Mouse (Mus musculus): ENCODE data around the gene Ldlr. TPM values are rescaled to one million over a fixed set of nuclear protein-coding genes. Genes with fewer than 3 reads are reported as not detected.
A peak's percentile ranks its signal among the peaks of the same experiment; 100 is the strongest.

Gene Ldlr
- polyA plus RNA-seq, 1 experiment from 2014 or later = 52.2 TPM

DNA sequence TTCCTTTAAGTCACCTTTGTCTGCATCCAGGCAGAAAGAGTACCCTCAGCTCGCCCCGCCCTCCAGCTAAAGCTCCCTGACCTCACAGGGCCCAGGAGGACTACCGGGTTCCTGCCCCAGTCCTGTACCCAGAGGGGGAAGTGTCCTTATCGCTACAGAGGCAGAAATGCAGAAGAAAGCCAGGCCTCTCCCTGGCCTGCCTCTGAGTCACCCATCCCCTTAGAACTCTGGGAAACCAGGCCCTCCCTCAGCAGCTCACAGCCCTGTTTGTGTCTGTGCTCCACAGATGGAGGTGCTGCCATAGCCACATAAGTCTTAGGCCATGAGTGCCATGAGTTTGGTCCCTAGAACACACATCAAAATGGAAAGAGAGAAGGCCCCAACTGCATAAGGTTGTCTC, 8.0 kb upstream of the Ldlr start:
- peak; percentile 49 for DNase-seq (ENCODE audit: low spot score)
- Histone ChIP-seq H3K9me3 (ENCODE audit: low read length) (no peaks in the 10 kb centered on the region), H3K4me3 (ENCODE audit: low read depth, low read length) (no peak overlapping the region), H3K36me3 (ENCODE audit: insufficient read depth, low read length) (no peaks in the 10 kb centered on the region), H3K9ac (replicated peaks; ENCODE audit: low read depth) (no peak overlapping the region), H3K4me1 (ENCODE audit: insufficient read depth, low read depth, low read length) (no peaks in the 10 kb centered on the region), H3K27me3 (replicated peaks; ENCODE audit: insufficient read depth, low read length) (no peaks in the 10 kb centered on the region), H3K4me2 (replicated peaks; ENCODE audit: low read depth, low read length) (no peak overlapping the region), H3K27ac (ENCODE audit: low read length) (no peak overlapping the region)
- TF ChIP-seq CTCF (IDR thresholded peaks at IDR 0.05) (no peak), EP300 (IDR thresholded peaks at IDR 0.05) (no peak)
- WGBS = 64% methylated on average over 4 of the region's 4 CpGs
- ATAC-seq = peak; percentile 74

GRCm38 (mm10) chr9:21717015-21717414, 6.3 kb upstream of the Ldlr start:
- ATAC-seq = no peak
- H3K4me1 ChIP-seq (ENCODE audit: insufficient read depth, low read depth, low read length) = no peaks in the 10 kb centered on the region
- no peak overlapping the region for H3K27ac ChIP-seq (ENCODE audit: low read length)
- 57% methylated on average over 2 of the region's 2 CpGs for WGBS
- TF ChIP-seq CTCF (IDR thresholded peaks at IDR 0.05) (no peak), EP300 (IDR thresholded peaks at IDR 0.05) (no peak)
- no peak for DNase-seq (ENCODE audit: low spot score)
- no peaks in the 10 kb centered on the region for H3K9me3 ChIP-seq (ENCODE audit: low read length)
- no peaks in the 10 kb centered on the region for H3K36me3 ChIP-seq (ENCODE audit: insufficient read depth, low read length)
- H3K9ac ChIP-seq (replicated peaks; ENCODE audit: low read depth) = no peak overlapping the region
- no peak overlapping the region for H3K4me3 ChIP-seq (ENCODE audit: low read depth, low read length)
- H3K27me3 ChIP-seq (replicated peaks; ENCODE audit: insufficient read depth, low read length) = no peaks in the 10 kb centered on the region
- H3K4me2 ChIP-seq (replicated peaks; ENCODE audit: low read depth, low read length) = no peak overlapping the region

DNA sequence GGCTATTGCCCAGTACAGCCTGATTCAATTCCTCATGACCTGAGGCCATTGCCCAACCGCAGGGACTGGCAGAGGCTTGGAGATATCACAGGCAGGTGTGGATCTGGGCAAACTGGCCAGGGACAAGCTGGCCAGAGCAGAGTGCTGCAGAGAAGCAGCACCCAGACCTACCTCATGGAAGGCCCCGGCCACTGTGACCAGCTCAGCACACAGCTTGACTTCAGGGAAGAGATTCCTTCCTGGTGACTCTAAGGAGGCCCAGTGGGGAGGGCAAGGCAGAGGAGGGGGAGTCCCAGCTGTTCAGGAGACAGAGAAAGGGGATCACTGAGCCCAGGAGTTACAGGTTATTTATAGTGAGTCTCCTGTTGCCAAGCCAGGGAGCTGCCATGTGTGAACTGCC, 2.2 kb upstream of the Ldlr start:
- Histone ChIP-seq H3K27me3 (replicated peaks; ENCODE audit: insufficient read depth, low read length) (no peaks in the 10 kb centered on the region), H3K4me1 (ENCODE audit: insufficient read depth, low read depth, low read length) (peaks cover 8% of the 10 kb centered on the region; the same call in 1 of the 2 replicates), H3K9me3 (ENCODE audit: low read length) (no peaks in the 10 kb centered on the region), H3K36me3 (ENCODE audit: insufficient read depth, low read length) (no peaks in the 10 kb centered on the region), H3K27ac (ENCODE audit: low read length) (no peak overlapping the region), H3K4me2 (replicated peaks; ENCODE audit: low read depth, low read length) (no peak overlapping the region), H3K4me3 (ENCODE audit: low read depth, low read length) (no peak overlapping the region), H3K9ac (replicated peaks; ENCODE audit: low read depth) (no peak overlapping the region)
- ATAC-seq (no peak), DNase-seq (ENCODE audit: low spot score) (no peak)
- WGBS = 71% methylated on average over 2 of the region's 2 CpGs
- TF ChIP-seq EP300 (IDR thresholded peaks at IDR 0.05) (no peak), CTCF (IDR thresholded peaks at IDR 0.05) (no peak)

DNA sequence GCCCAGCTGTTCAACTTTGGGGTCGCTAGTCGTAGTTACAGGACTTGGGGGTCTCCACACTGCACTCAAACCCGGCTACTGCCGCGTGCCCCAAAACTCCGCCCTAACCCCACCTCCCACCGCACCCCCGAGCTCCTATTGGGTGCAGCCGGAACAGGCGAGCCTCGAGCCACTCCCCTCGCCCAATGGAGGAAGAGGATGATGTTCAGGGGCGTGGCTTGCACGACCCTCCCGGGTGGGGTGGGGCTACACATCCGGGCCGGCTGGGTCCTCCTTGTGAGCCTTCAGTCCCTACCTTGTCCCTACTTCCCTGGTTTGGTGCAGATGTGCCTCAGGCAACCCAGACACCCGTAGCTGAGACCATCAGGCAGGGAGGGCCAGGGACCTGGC, 859 bp downstream of the Ldlr start:
- 0% methylated on average over 15 of the region's 18 CpGs for WGBS
- no peak for TF ChIP-seq CTCF (IDR thresholded peaks at IDR 0.05)
- no peak for TF ChIP-seq EP300 (IDR thresholded peaks at IDR 0.05)
- ATAC-seq = peak; percentile 94
- Histone ChIP-seq H3K9me3 (ENCODE audit: low read length) (no peaks in the 10 kb centered on the region), H3K4me3 (ENCODE audit: low read depth, low read length) (peak overlapping the region; percentile 65), H3K4me1 (ENCODE audit: insufficient read depth, low read depth, low read length) (peaks cover 8% of the 10 kb centered on the region; the same call in 1 of the 2 replicates), H3K27ac (ENCODE audit: low read length) (peak overlapping the region; percentile 93), H3K4me2 (replicated peaks; ENCODE audit: low read depth, low read length) (peak overlapping the region; percentile 89), H3K9ac (replicated peaks; ENCODE audit: low read depth) (peak overlapping the region; percentile 48), H3K36me3 (ENCODE audit: insufficient read depth, low read length) (no peaks in the 10 kb centered on the region), H3K27me3 (replicated peaks; ENCODE audit: insufficient read depth, low read length) (no peaks in the 10 kb centered on the region)
- DNase-seq (ENCODE audit: low spot score) = peak; percentile 98

GRCm38 (mm10) chr9:21725224-21726121, 2.2 kb downstream of the Ldlr start:
- Histone ChIP-seq H3K4me1 (ENCODE audit: insufficient read depth, low read depth, low read length) (peaks cover 8% of the 10 kb centered on the region; the same call in 1 of the 2 replicates), H3K9me3 (ENCODE audit: low read length) (no peaks in the 10 kb centered on the region), H3K27me3 (replicated peaks; ENCODE audit: insufficient read depth, low read length) (no peaks in the 10 kb centered on the region), H3K9ac (replicated peaks; ENCODE audit: low read depth) (no peak overlapping the region), H3K4me2 (replicated peaks; ENCODE audit: low read depth, low read length) (peak overlapping the region; percentile 89), H3K36me3 (ENCODE audit: insufficient read depth, low read length) (no peaks in the 10 kb centered on the region), H3K4me3 (ENCODE audit: low read depth, low read length) (peak overlapping the region; percentile 65; the same call in 1 of the 2 replicates), H3K27ac (ENCODE audit: low read length) (0 out of 2 replicates have a peak overlapping the region, but pooled peaks have one; percentile 2)
- ATAC-seq (no peak), DNase-seq (ENCODE audit: low spot score) (peak; percentile 27)
- 40% methylated on average over 23 of the region's 23 CpGs for WGBS
- TF ChIP-seq EP300 (IDR thresholded peaks at IDR 0.05) = no peak
- no peak for TF ChIP-seq CTCF (IDR thresholded peaks at IDR 0.05)

DNA sequence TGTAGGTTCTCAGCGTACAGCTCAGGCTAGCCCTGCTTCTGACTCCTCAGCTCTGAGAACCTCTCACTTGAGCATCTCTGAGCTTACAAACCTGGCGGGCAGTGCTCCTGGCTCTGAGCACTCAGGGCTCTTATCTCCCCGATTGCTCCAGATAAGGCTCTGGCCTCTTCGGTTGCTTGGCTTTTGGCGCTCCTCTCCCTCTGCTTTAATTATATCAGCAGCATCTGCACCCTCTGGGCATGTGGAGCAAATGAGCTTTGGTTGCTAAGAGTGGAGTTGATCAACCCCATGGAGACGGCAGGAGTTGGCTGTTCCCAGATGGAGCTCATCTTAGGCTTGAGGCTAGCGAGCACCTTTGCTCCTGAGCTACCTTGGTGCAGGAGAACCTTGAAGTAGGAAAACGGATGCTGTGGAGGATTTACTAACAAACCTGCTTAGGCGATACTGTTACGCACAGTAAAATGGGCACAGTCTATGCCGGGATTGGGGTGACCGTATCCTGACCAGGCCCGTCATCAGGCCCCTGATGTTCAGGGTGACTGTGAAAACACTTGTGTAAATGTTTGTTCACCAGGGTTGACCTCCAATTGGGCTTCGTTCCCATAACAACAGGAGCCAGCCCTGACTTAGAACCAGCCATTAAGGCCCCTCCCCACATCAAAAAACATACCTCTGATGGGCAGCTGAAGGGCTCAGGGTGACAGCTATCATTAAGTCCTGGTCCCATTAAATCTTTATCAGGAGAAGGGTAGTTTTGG, 3.1 kb downstream of the Ldlr start:
- ATAC-seq = no peak
- TF ChIP-seq EP300 (IDR thresholded peaks at IDR 0.05) (no peak), CTCF (IDR thresholded peaks at IDR 0.05) (no peak)
- H3K27ac ChIP-seq (ENCODE audit: low read length) = 0 out of 2 replicates have a peak overlapping the region, but pooled peaks have one; percentile 2
- H3K4me2 ChIP-seq (replicated peaks; ENCODE audit: low read depth, low read length) = peak overlapping the region; percentile 89
- no peaks in the 10 kb centered on the region for H3K9me3 ChIP-seq (ENCODE audit: low read length)
- no peak overlapping the region for H3K4me3 ChIP-seq (ENCODE audit: low read depth, low read length)
- peak; percentile 28 for DNase-seq (ENCODE audit: low spot score)
- H3K27me3 ChIP-seq (replicated peaks; ENCODE audit: insufficient read depth, low read length) = no peaks in the 10 kb centered on the region
- no peaks in the 10 kb centered on the region for H3K36me3 ChIP-seq (ENCODE audit: insufficient read depth, low read length)
- H3K4me1 ChIP-seq (ENCODE audit: insufficient read depth, low read depth, low read length) = peaks cover 8% of the 10 kb centered on the region; the same call in 1 of the 2 replicates
- 52% methylated on average over 14 of the region's 14 CpGs for WGBS
- H3K9ac ChIP-seq (replicated peaks; ENCODE audit: low read depth) = no peak overlapping the region

All from lung, postnatal 0 days (tissue).